Mouse (Mus musculus) hindbrain, embryonic 11.5 days (tissue): Measurements from ENCODE around the gene Hmgb2. TPM values are rescaled to one million over a fixed set of nuclear protein-coding genes. Genes with fewer than 3 reads are reported as not detected.
A peak's percentile ranks its signal among the peaks of the same experiment; 100 is the strongest.

Source experiments
- ATAC-seq: fragments of 200-750 bp; cut with Nextera tagmentation; 2 replicates; pipeline ENCODE4 v1.8.0; 2017; ENCODE audit warnings: mild to moderate bottlenecking, moderate TSS enrichment, moderate library complexity; ENCODE audit not compliant: low FRiP score
- DNase-seq: peaks from one replicate; pipeline ENCODE4 v3.0.0-alpha.2; 2015; ENCODE audit warnings: low spot score
- H3K27ac ChIP-seq: fragments of 300-500 bp; sonication (generic); 2 replicates; pipeline ENCODE4 v1.5.1; 2014; ENCODE audit warnings: mild to moderate bottlenecking, low read depth, low read length
- H3K27me3 ChIP-seq: fragments of 300-500 bp; sonication (generic); 2 replicates; pipeline ENCODE4 v1.6.1; 2014; ENCODE audit warnings: mild to moderate bottlenecking, low read length, moderate library complexity, mixed read lengths; ENCODE audit not compliant: control insufficient read depth, insufficient read depth
- H3K36me3 ChIP-seq: fragments of 300-500 bp; sonication (generic); 2 replicates; pipeline ENCODE4 v1.6.1; 2014; ENCODE audit warnings: mild to moderate bottlenecking, low read length, moderate library complexity, mixed read lengths; ENCODE audit not compliant: control insufficient read depth, insufficient read depth
- H3K4me1 ChIP-seq: fragments of 300-500 bp; sonication (generic); replicated peaks from 2 replicates; pipeline ENCODE4 v1.6.1; 2014; ENCODE audit warnings: low read length, mixed read lengths; ENCODE audit not compliant: control insufficient read depth, insufficient read depth
- H3K4me2 ChIP-seq: fragments of 300-500 bp; sonication (generic); replicated peaks from 2 replicates; pipeline ENCODE4 v1.6.1; 2014; ENCODE audit warnings: mild to moderate bottlenecking, low read depth, low read length
- H3K4me3 ChIP-seq: fragments of 300-500 bp; sonication (generic); 2 replicates; pipeline ENCODE4 v1.5.1; 2014; ENCODE audit warnings: low read depth, low read length
- H3K9ac ChIP-seq: fragments of 300-500 bp; sonication (generic); 2 replicates; pipeline ENCODE4 v1.6.1; 2014; ENCODE audit warnings: low read depth, low read length
- H3K9me3 ChIP-seq: fragments of 300-500 bp; sonication (generic); 2 replicates; pipeline ENCODE4 v1.6.1; 2016; ENCODE audit warnings: low read length; ENCODE audit not compliant: control insufficient read depth
- WGBS: fragments of 180-500 bp; shearing (Covaris S2); extraction: QIAGEN DNeasy Blood & Tissue Kit; methylation state at CpG from one replicate; pipeline ENCODE4 v1.1.7; 2014; 5-methylcytosine and 5-hydroxymethylcytosine counted together
- polyA plus RNA-seq: library from polyadenylated mRNA; unstranded; fragments of >200 nt; fragmentation: Nextera tagmentation; extraction: Ambion mirVana; gene quantifications from 2 replicates; pipeline ENCODE4 v1.2.1, GENCODE M21; 2014

The Hmgb2 gene
- polyA plus RNA-seq, 1 experiment from 2014 or later, result 457 TPM

GRCm38 (mm10) chr8:57538601-57539000 is 26.9 kb downstream of the Hmgb2 start:
- no peak overlapping the region for H3K4me2 ChIP-seq
- WGBS, result 90% methylated on average over 7 of the region's 7 CpGs
- H3K9ac ChIP-seq, result no peak overlapping the region
- H3K4me1 ChIP-seq, result no peaks in the 10 kb centered on the region
- H3K4me3 ChIP-seq, result no peak overlapping the region
- peaks cover 4% of the 10 kb centered on the region; the same call in 1 of the 2 replicates for H3K36me3 ChIP-seq
- no peaks in the 10 kb centered on the region for H3K9me3 ChIP-seq
- DNase-seq (no peak), ATAC-seq (no peak)
- no peak overlapping the region for H3K27ac ChIP-seq
- H3K27me3 ChIP-seq, result no peaks in the 10 kb centered on the region

- Histone ChIP-seq H3K9ac (no peak overlapping the region), H3K27me3 (no peaks in the 10 kb centered on the region), H3K4me3 (no peak overlapping the region), H3K4me2 (no peak overlapping the region), H3K9me3 (no peaks in the 10 kb centered on the region), H3K36me3 (0 out of 2 replicates have a peak, but pooled peaks cover 4% of the 10 kb centered on the region), H3K27ac (no peak overlapping the region), H3K4me1 (no peaks in the 10 kb centered on the region)
- DNase-seq (peak; percentile 83), ATAC-seq (peak; percentile 60; the same call in 1 of the 2 replicates)
- WGBS, result 50% methylated on average over 12 of the region's 12 CpGs
Measured at GRCm38 (mm10) chr8:57540110-57540838, 28.6 kb downstream of the Hmgb2 start.

- DNase-seq (no peak), ATAC-seq (no peak)
- no peaks in the 10 kb centered on the region for H3K4me1 ChIP-seq
- H3K27me3 ChIP-seq, result no peaks in the 10 kb centered on the region
- no peak overlapping the region for H3K9ac ChIP-seq
- H3K36me3 ChIP-seq, result 0 out of 2 replicates have a peak, but pooled peaks cover 2% of the 10 kb centered on the region
- H3K4me3 ChIP-seq, result no peak overlapping the region
- H3K9me3 ChIP-seq, result no peaks in the 10 kb centered on the region
- H3K4me2 ChIP-seq, result no peak overlapping the region
- no peak overlapping the region for H3K27ac ChIP-seq
- 95% methylated on average over 11 of the region's 11 CpGs for WGBS
Measured at GRCm38 (mm10) chr8:57540951-57541350, 29.2 kb downstream of the Hmgb2 start.

- Histone ChIP-seq H3K9ac (no peak overlapping the region), H3K9me3 (no peaks in the 10 kb centered on the region), H3K27me3 (no peaks in the 10 kb centered on the region), H3K4me2 (no peak overlapping the region), H3K4me1 (no peaks in the 10 kb centered on the region), H3K36me3 (no peaks in the 10 kb centered on the region), H3K27ac (no peak overlapping the region), H3K4me3 (no peak overlapping the region)
- WGBS, result 89% methylated on average over 9 of the region's 9 CpGs
- ATAC-seq (no peak), DNase-seq (no peak)
Measured at GRCm38 (mm10) chr8:57541405-57541804, 29.7 kb downstream of the Hmgb2 start.

- H3K9ac ChIP-seq, result no peak overlapping the region
- H3K27me3 ChIP-seq, result no peaks in the 10 kb centered on the region
- DNase-seq (no peak), ATAC-seq (no peak)
- WGBS, result 97% methylated on average over 3 of the region's 3 CpGs
- H3K4me2 ChIP-seq, result no peak overlapping the region
- no peaks in the 10 kb centered on the region for H3K9me3 ChIP-seq
- H3K4me1 ChIP-seq, result no peaks in the 10 kb centered on the region
- no peaks in the 10 kb centered on the region for H3K36me3 ChIP-seq
- H3K27ac ChIP-seq, result no peak overlapping the region
- H3K4me3 ChIP-seq, result no peak overlapping the region
Measured at GRCm38 (mm10) chr8:57546401-57546800, 34.7 kb downstream of the Hmgb2 start.

GRCm38 (mm10) chr8:57546834-57547233 is 35.1 kb downstream of the Hmgb2 start:
- H3K4me2 ChIP-seq, result no peak overlapping the region
- H3K4me1 ChIP-seq, result no peaks in the 10 kb centered on the region
- DNase-seq (no peak), ATAC-seq (no peak)
- no peak overlapping the region for H3K27ac ChIP-seq
- H3K9ac ChIP-seq, result no peak overlapping the region
- H3K36me3 ChIP-seq, result no peaks in the 10 kb centered on the region
- 90% methylated on average over 3 of the region's 3 CpGs for WGBS
- no peaks in the 10 kb centered on the region for H3K9me3 ChIP-seq
- H3K4me3 ChIP-seq, result no peak overlapping the region
- no peaks in the 10 kb centered on the region for H3K27me3 ChIP-seq

- Histone ChIP-seq H3K4me3 (no peak overlapping the region), H3K36me3 (no peaks in the 10 kb centered on the region), H3K9ac (no peak overlapping the region), H3K4me2 (no peak overlapping the region), H3K27ac (no peak overlapping the region), H3K4me1 (no peaks in the 10 kb centered on the region), H3K27me3 (no peaks in the 10 kb centered on the region), H3K9me3 (no peaks in the 10 kb centered on the region)
- DNase-seq (peak; percentile 59), ATAC-seq (peak; percentile 89)
- WGBS, result 46% methylated on average over 12 of the region's 12 CpGs
Measured at GRCm38 (mm10) chr8:57547581-57547980, 35.9 kb downstream of the Hmgb2 start.

GRCm38 (mm10) chr8:57552102-57553032 is 40.7 kb downstream of the Hmgb2 start:
- no peaks in the 10 kb centered on the region for H3K9me3 ChIP-seq
- 89% methylated on average over 14 of the region's 14 CpGs for WGBS
- H3K4me2 ChIP-seq, result no peak overlapping the region
- no peak overlapping the region for H3K27ac ChIP-seq
- no peaks in the 10 kb centered on the region for H3K4me1 ChIP-seq
- no peak overlapping the region for H3K9ac ChIP-seq
- no peaks in the 10 kb centered on the region for H3K27me3 ChIP-seq
- DNase-seq (no peak), ATAC-seq (no peak)
- no peaks in the 10 kb centered on the region for H3K36me3 ChIP-seq
- no peak overlapping the region for H3K4me3 ChIP-seq
